Mouse (Mus musculus) spleen, postnatal 10 days (tissue): ENCODE measurements around the gene Tmem30a.

Experiments used
- DNase-seq, 2 experiments: peaks; one replicate each; pipeline ENCODE4 v3.0.0; 2021 to 2022; ENCODE audit warnings: low spot score in 2 of 2

Tmem30a gene

GRCm38 (mm10) chr9:79792841-79793835 lies at the start of gene Tmem30a:
Gene Tmem30a, minus strand, starts transcription at chr9:79793507.
- peak; percentile 81 to 91 for DNase-seq

- DNase-seq: no peak
Measured at GRCm38 (mm10) chr9:79842615-79843014, 49.3 kb upstream of the Tmem30a start.

GRCm38 (mm10) chr9:79842028-79842427 lies 48.7 kb upstream of the Tmem30a start:
- DNase-seq: no peak

- DNase-seq: no peak
Measured at GRCm38 (mm10) chr9:79831294-79831693, 38.0 kb upstream of the Tmem30a start.

GRCm38 (mm10) chr9:79830874-79831273 lies 37.6 kb upstream of the Tmem30a start:
- DNase-seq: no peak

- DNase-seq: no peak
Measured at GRCm38 (mm10) chr9:79829842-79830800, 36.8 kb upstream of the Tmem30a start.

GRCm38 (mm10) chr9:79827072-79827471 lies 33.8 kb upstream of the Tmem30a start:
- DNase-seq: no peak

GRCm38 (mm10) chr9:79825526-79825925 lies 32.2 kb upstream of the Tmem30a start:
- no peak for DNase-seq

GRCm38 (mm10) chr9:79823856-79824255 lies 30.5 kb upstream of the Tmem30a start:
- DNase-seq: no peak

GRCm38 (mm10) chr9:79823438-79823837 lies 30.1 kb upstream of the Tmem30a start:
- DNase-seq: no peak

GRCm38 (mm10) chr9:79816464-79816863 lies 23.2 kb upstream of the Tmem30a start:
- DNase-seq: no peak

GRCm38 (mm10) chr9:79816013-79816412 lies 22.7 kb upstream of the Tmem30a start:
- peak in 1 of 2 experiments; percentile 16 for DNase-seq

GRCm38 (mm10) chr9:79814592-79814991 lies 21.3 kb upstream of the Tmem30a start:
- DNase-seq: no peak

- no peak for DNase-seq
Measured at GRCm38 (mm10) chr9:79810969-79811902, 17.9 kb upstream of the Tmem30a start.

- no peak for DNase-seq
Measured at GRCm38 (mm10) chr9:79810534-79810933, 17.2 kb upstream of the Tmem30a start.

GRCm38 (mm10) chr9:79809411-79809810 lies 16.1 kb upstream of the Tmem30a start:
- DNase-seq: no peak

GRCm38 (mm10) chr9:79807178-79807577 lies 13.9 kb upstream of the Tmem30a start:
- DNase-seq: no peak

- DNase-seq: no peak
Measured at GRCm38 (mm10) chr9:79806317-79807075, 13.2 kb upstream of the Tmem30a start.

- DNase-seq: no peak
Measured at GRCm38 (mm10) chr9:79805426-79805825, 12.1 kb upstream of the Tmem30a start.

- DNase-seq: no peak
Measured at GRCm38 (mm10) chr9:79796461-79797135, 3.3 kb upstream of the Tmem30a start.
